Mouse (Mus musculus): ENCODE measurements around the gene Armc12. TPM values are rescaled to one million over a fixed set of nuclear protein-coding genes. Genes with fewer than 3 reads are reported as not detected.

Gene Armc12
- polyA plus RNA-seq (2015; fragmentation: Nextera tagmentation; extraction: Ambion mirVana), result not detected in 2 replicates

GRCm38 (mm10) chr17:28530506-28530905 is at the start of gene Armc12:
Gene Armc12, plus strand, starts transcription at chr17:28530806.
- ATAC-seq (ENCODE audit: low read depth), result no peak
- Histone ChIP-seq H3K36me3 (no peaks in the 10 kb centered on the region), H3K27ac (replicated peaks) (no peak within 1 kb of the TSS), H3K4me3 (no peak within 1 kb of the TSS), H3K4me1 (replicated peaks) (peaks cover 14% of the 10 kb centered on the region), H3K9ac (no peak within 1 kb of the TSS), H3K4me2 (no peak within 1 kb of the TSS), H3K9me3 (no peaks in the 10 kb centered on the region), H3K27me3 (peaks cover 24% of the 10 kb centered on the region)
- 82% methylated on average over 6 of the region's 6 CpGs for WGBS

GRCm38 (mm10) chr17:28484704-28485445 is 45.7 kb upstream of the Armc12 start:
- H3K36me3 ChIP-seq, result no peaks in the 10 kb centered on the region
- H3K27me3 ChIP-seq, result no peaks in the 10 kb centered on the region
- no peaks in the 10 kb centered on the region for H3K9me3 ChIP-seq
- H3K4me2 ChIP-seq, result peak overlapping the region; percentile 79
- peak overlapping the region; percentile 93 for H3K27ac ChIP-seq (replicated peaks)
- 5% methylated on average over 30 of the region's 30 CpGs for WGBS
- peak overlapping the region; percentile 89 for H3K4me3 ChIP-seq
- H3K4me1 ChIP-seq (replicated peaks), result peaks cover 18% of the 10 kb centered on the region
- peak overlapping the region; percentile 87 for H3K9ac ChIP-seq
- ATAC-seq (ENCODE audit: low read depth), result 0 out of 2 replicates have a peak, but pooled peaks have one; percentile 13

- H3K27me3 ChIP-seq, result no peaks in the 10 kb centered on the region
- H3K4me2 ChIP-seq, result peak overlapping the region; percentile 79
- H3K27ac ChIP-seq (replicated peaks), result peak overlapping the region; percentile 93
- WGBS, result under 1% methylated on average over 64 of the region's 77 CpGs
- peak overlapping the region; percentile 87 for H3K9ac ChIP-seq
- peak; percentile 78 for ATAC-seq (ENCODE audit: low read depth)
- peak overlapping the region; percentile 89 for H3K4me3 ChIP-seq
- no peaks in the 10 kb centered on the region for H3K9me3 ChIP-seq
- peaks cover 18% of the 10 kb centered on the region for H3K4me1 ChIP-seq (replicated peaks)
- H3K36me3 ChIP-seq, result no peaks in the 10 kb centered on the region
Observed at GRCm38 (mm10) chr17:28485446-28485948, 45.1 kb upstream of the Armc12 start.

- under 1% methylated on average over 52 of the region's 58 CpGs for WGBS
Observed at GRCm38 (mm10) chr17:28485977-28486400, 44.6 kb upstream of the Armc12 start.

GRCm38 (mm10) chr17:28486720-28487119 is 43.9 kb upstream of the Armc12 start:
- Histone ChIP-seq H3K9me3 (no peaks in the 10 kb centered on the region), H3K27me3 (no peaks in the 10 kb centered on the region), H3K4me3 (peak overlapping the region; percentile 89), H3K9ac (no peak overlapping the region), H3K4me1 (replicated peaks) (peaks cover 24% of the 10 kb centered on the region), H3K27ac (replicated peaks) (no peak overlapping the region), H3K4me2 (peak overlapping the region; percentile 79; the same call in 1 of the 2 replicates), H3K36me3 (no peaks in the 10 kb centered on the region)
- ATAC-seq (ENCODE audit: low read depth), result no peak; the same call in 1 of the 2 replicates
- WGBS, result 85% methylated on average over 6 of the region's 6 CpGs

More at GRCm38 (mm10) chr17:28485977-28486400, 44.6 kb upstream of the Armc12 start:
- Histone ChIP-seq H3K27me3 (no peaks in the 10 kb centered on the region), H3K36me3 (no peaks in the 10 kb centered on the region), H3K4me2 (peak overlapping the region; percentile 79), H3K4me3 (peak overlapping the region; percentile 89), H3K4me1 (replicated peaks) (peaks cover 18% of the 10 kb centered on the region), H3K9me3 (no peaks in the 10 kb centered on the region), H3K9ac (peak overlapping the region; percentile 87), H3K27ac (replicated peaks) (peak overlapping the region; percentile 93)
- peak; percentile 99 for ATAC-seq (ENCODE audit: low read depth)

GRCm38 (mm10) chr17:28487584-28488257 is 42.9 kb upstream of the Armc12 start:
- no peak overlapping the region for H3K4me2 ChIP-seq
- H3K27me3 ChIP-seq, result no peaks in the 10 kb centered on the region
- peaks cover 22% of the 10 kb centered on the region for H3K4me1 ChIP-seq (replicated peaks)
- 91% methylated on average over 18 of the region's 18 CpGs for WGBS
- H3K27ac ChIP-seq (replicated peaks), result no peak overlapping the region
- no peaks in the 10 kb centered on the region for H3K36me3 ChIP-seq
- no peak for ATAC-seq (ENCODE audit: low read depth)
- no peaks in the 10 kb centered on the region for H3K9me3 ChIP-seq
- no peak overlapping the region for H3K9ac ChIP-seq
- H3K4me3 ChIP-seq, result no peak overlapping the region

GRCm38 (mm10) chr17:28488258-28489013 is 42.2 kb upstream of the Armc12 start:
- WGBS, result 81% methylated on average over 7 of the region's 7 CpGs
- H3K9me3 ChIP-seq, result no peaks in the 10 kb centered on the region
- no peaks in the 10 kb centered on the region for H3K36me3 ChIP-seq
- no peak overlapping the region for H3K4me2 ChIP-seq
- H3K27ac ChIP-seq (replicated peaks), result no peak overlapping the region
- H3K9ac ChIP-seq, result no peak overlapping the region
- no peaks in the 10 kb centered on the region for H3K27me3 ChIP-seq
- no peak for ATAC-seq (ENCODE audit: low read depth)
- peaks cover 22% of the 10 kb centered on the region for H3K4me1 ChIP-seq (replicated peaks)
- no peak overlapping the region for H3K4me3 ChIP-seq

GRCm38 (mm10) chr17:28491035-28491770 is 39.4 kb upstream of the Armc12 start:
- WGBS, result 64% methylated on average over 14 of the region's 14 CpGs
- Histone ChIP-seq H3K27ac (replicated peaks) (peak overlapping the region; percentile 4; the same call in 1 of the 2 replicates), H3K36me3 (no peaks in the 10 kb centered on the region), H3K9ac (no peak overlapping the region), H3K9me3 (no peaks in the 10 kb centered on the region), H3K4me3 (no peak overlapping the region), H3K4me2 (no peak overlapping the region), H3K27me3 (no peaks in the 10 kb centered on the region), H3K4me1 (replicated peaks) (peaks cover 10% of the 10 kb centered on the region)
- ATAC-seq (ENCODE audit: low read depth), result no peak

GRCm38 (mm10) chr17:28495832-28496231 is 34.8 kb upstream of the Armc12 start:
- H3K9ac ChIP-seq, result no peak overlapping the region
- no peak for ATAC-seq (ENCODE audit: low read depth)
- no peaks in the 10 kb centered on the region for H3K27me3 ChIP-seq
- 94% methylated on average over 8 of the region's 8 CpGs for WGBS
- no peak overlapping the region for H3K4me3 ChIP-seq
- no peak overlapping the region for H3K27ac ChIP-seq (replicated peaks)
- no peak overlapping the region for H3K4me2 ChIP-seq
- peaks cover 7% of the 10 kb centered on the region for H3K4me1 ChIP-seq (replicated peaks)
- H3K36me3 ChIP-seq, result no peaks in the 10 kb centered on the region
- H3K9me3 ChIP-seq, result 0 out of 2 replicates have a peak, but pooled peaks cover 9% of the 10 kb centered on the region

GRCm38 (mm10) chr17:28499190-28499589 is 31.4 kb upstream of the Armc12 start:
- H3K9me3 ChIP-seq, result 0 out of 2 replicates have a peak, but pooled peaks cover 9% of the 10 kb centered on the region
- no peaks in the 10 kb centered on the region for H3K27me3 ChIP-seq
- no peak overlapping the region for H3K4me3 ChIP-seq
- ATAC-seq (ENCODE audit: low read depth), result no peak
- no peak overlapping the region for H3K27ac ChIP-seq (replicated peaks)
- no peaks in the 10 kb centered on the region for H3K36me3 ChIP-seq
- no peak overlapping the region for H3K4me2 ChIP-seq
- WGBS, result 79% methylated on average over 2 of the region's 2 CpGs
- H3K9ac ChIP-seq, result no peak overlapping the region
- H3K4me1 ChIP-seq (replicated peaks), result no peaks in the 10 kb centered on the region

- no peak overlapping the region for H3K4me2 ChIP-seq
- no peaks in the 10 kb centered on the region for H3K36me3 ChIP-seq
- 70% methylated on average over 3 of the region's 3 CpGs for WGBS
- no peaks in the 10 kb centered on the region for H3K4me1 ChIP-seq (replicated peaks)
- H3K27me3 ChIP-seq, result no peaks in the 10 kb centered on the region
- no peak overlapping the region for H3K27ac ChIP-seq (replicated peaks)
- no peak overlapping the region for H3K9ac ChIP-seq
- H3K4me3 ChIP-seq, result no peak overlapping the region
- 0 out of 2 replicates have a peak, but pooled peaks cover 9% of the 10 kb centered on the region for H3K9me3 ChIP-seq
- no peak for ATAC-seq (ENCODE audit: low read depth)
Observed at GRCm38 (mm10) chr17:28500465-28500864, 30.1 kb upstream of the Armc12 start.

All from neural tube, embryonic 13.5 days (tissue).